Mouse (Mus musculus): ENCODE data around the gene Tmub2.

DNA sequence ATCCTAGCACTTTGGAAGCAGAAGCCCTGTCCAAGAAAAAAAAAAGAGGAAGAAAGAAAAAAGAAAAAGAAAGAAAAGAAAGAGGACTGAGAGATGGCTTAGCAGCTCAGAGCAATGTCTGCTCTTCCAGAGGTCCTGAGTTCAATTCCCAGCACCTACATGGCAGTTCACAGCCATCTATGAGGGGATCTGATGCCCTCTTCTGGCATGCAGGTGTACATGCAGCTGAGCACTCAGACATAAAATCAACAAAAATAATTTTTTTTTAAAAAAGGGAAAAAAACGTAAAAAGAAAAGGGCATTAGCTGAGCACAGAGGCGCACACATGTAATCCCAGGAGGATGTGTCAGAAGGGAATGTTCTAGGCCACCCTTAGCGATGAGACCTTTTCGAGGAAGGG is 37.9 kb upstream of the Tmub2 start:
- TF ChIP-seq CTCF (IDR thresholded peaks at IDR 0.05), result peak; percentile 40; the same call in 1 of the 2 replicates
- TF ChIP-seq EP300 (IDR thresholded peaks at IDR 0.05), result no peak
